Mouse (Mus musculus) embryonic facial prominence, embryonic 14.5 days (tissue): ENCODE data around the gene Atp8a2. TPM values are rescaled to one million over a fixed set of nuclear protein-coding genes. Genes with fewer than 3 reads are reported as not detected.
"Not testable (repeated sequence)": the region's sequence is repeated elsewhere in the genome, so short reads cannot be mapped to it uniquely, and the experiment has no call there.

Experiments used
- ATAC-seq: fragments of 200-750 bp; cut with Nextera tagmentation; 2 replicates; pipeline ENCODE4 v1.8.0; 2017; ENCODE audit warnings: low read depth, moderate number of reproducible peaks, moderate TSS enrichment
- DNase-seq: peaks from one replicate; pipeline ENCODE4 v3.0.0-alpha.2; 2015; ENCODE audit warnings: low spot score
- H3K27ac ChIP-seq: fragments of 300-500 bp; sonication (generic); replicated peaks from 2 replicates; pipeline ENCODE4 v1.5.1; 2014; ENCODE audit warnings: low read depth, mild to moderate bottlenecking, low read length, moderate library complexity
- H3K27me3 ChIP-seq: fragments of 300-500 bp; sonication (generic); replicated peaks from 2 replicates; pipeline ENCODE4 v1.6.1; 2014; ENCODE audit warnings: low read length; ENCODE audit not compliant: control insufficient read depth, insufficient read depth
- H3K36me3 ChIP-seq: fragments of 300-500 bp; sonication (generic); 2 replicates; pipeline ENCODE4 v1.6.1; 2014; ENCODE audit warnings: low read length, mixed read lengths; ENCODE audit not compliant: control insufficient read depth, insufficient read depth
- H3K4me1 ChIP-seq: fragments of 300-500 bp; sonication (generic); 2 replicates; pipeline ENCODE4 v1.6.1; 2014; ENCODE audit warnings: antibody characterized with exemption, low read length; ENCODE audit not compliant: control insufficient read depth, insufficient read depth
- H3K4me2 ChIP-seq: fragments of 300-500 bp; sonication (generic); 2 replicates; pipeline ENCODE4 v1.6.1; 2014; ENCODE audit warnings: low read depth, mild to moderate bottlenecking, low read length, moderate library complexity, mixed read lengths
- H3K4me3 ChIP-seq: fragments of 300-500 bp; sonication (generic); 2 replicates; pipeline ENCODE4 v1.5.1; 2014; ENCODE audit warnings: low read depth, mild to moderate bottlenecking, low read length
- H3K9ac ChIP-seq: fragments of 300-500 bp; sonication (generic); 2 replicates; pipeline ENCODE4 v1.6.1; 2014; ENCODE audit warnings: low read depth, mild to moderate bottlenecking, low read length, moderate library complexity, mixed read lengths
- H3K9me3 ChIP-seq: fragments of 300-500 bp; sonication (generic); 2 replicates; pipeline ENCODE4 v1.6.1; 2016; ENCODE audit warnings: low read length; ENCODE audit not compliant: control insufficient read depth
- WGBS: fragments of 180-500 bp; shearing (Covaris S2); extraction: QIAGEN DNeasy Blood & Tissue Kit; methylation state at CpG from one replicate; pipeline ENCODE4 v1.1.7; 2014; 5-methylcytosine and 5-hydroxymethylcytosine counted together
- polyA plus RNA-seq: library from polyadenylated mRNA; unstranded; fragments of >200 nt; fragmentation: Nextera tagmentation; extraction: Ambion mirVana; gene quantifications from 2 replicates; pipeline ENCODE4 v1.2.1, GENCODE M21; 2014

The Atp8a2 gene
- polyA plus RNA-seq, 1 experiment from 2014 or later = 3.6 TPM

DNA sequence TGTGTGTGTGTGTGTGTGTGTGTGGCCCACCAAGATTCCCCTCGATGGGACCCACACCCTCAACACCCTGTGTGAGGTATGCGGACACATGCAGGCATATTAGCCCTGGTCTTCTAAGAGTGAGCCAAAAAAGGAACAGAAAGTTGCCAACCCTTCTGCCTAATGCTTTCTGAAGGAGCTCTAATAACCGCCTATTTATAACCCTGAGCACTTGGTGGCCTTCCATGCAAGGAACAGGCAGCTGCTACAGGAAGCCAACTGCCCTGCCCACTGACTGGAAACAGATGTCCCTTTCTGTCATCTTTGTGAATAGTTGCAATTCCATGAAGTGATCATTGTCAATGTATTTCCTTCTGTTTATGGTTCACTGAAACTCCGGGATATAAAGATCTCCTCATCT, 475.0 kb downstream of the Atp8a2 start:
- H3K9ac ChIP-seq = no peak overlapping the region
- H3K9me3 ChIP-seq = no peaks in the 10 kb centered on the region
- H3K27ac ChIP-seq = no peak overlapping the region
- ATAC-seq (peak; percentile 81), DNase-seq (peak; percentile 83)
- H3K4me1 ChIP-seq = 0 out of 2 replicates have a peak, but pooled peaks cover 2% of the 10 kb centered on the region
- H3K4me2 ChIP-seq = no peak overlapping the region
- H3K36me3 ChIP-seq = no peaks in the 10 kb centered on the region
- H3K4me3 ChIP-seq = no peak overlapping the region
- 51% methylated on average over 4 of the region's 4 CpGs for WGBS
- H3K27me3 ChIP-seq = no peaks in the 10 kb centered on the region

DNA sequence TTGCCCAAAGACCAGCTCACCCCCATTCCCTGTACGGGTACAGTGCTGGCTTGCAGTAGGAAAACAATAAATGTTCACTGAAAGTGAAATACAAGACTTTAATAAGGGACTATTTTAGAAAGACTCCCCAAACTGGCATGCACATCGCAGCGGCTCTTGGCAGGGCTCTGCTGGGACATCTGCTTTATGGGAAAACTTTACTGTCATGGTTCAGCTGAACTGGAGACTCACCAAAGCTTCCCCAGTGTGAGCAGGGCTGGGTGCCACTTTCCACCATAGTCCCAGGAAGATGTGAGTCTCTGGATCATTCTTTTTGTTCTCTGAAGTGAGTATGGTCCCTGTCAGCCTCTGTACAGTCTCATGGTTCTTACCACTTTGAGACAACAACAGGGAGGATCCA, 475.6 kb downstream of the Atp8a2 start:
- ATAC-seq = no peak
- 0 out of 2 replicates have a peak, but pooled peaks cover 2% of the 10 kb centered on the region for H3K4me1 ChIP-seq
- H3K9me3 ChIP-seq = no peaks in the 10 kb centered on the region
- no peak overlapping the region for H3K27ac ChIP-seq
- H3K36me3 ChIP-seq = no peaks in the 10 kb centered on the region
- 64% methylated on average over 3 of the region's 3 CpGs for WGBS
- H3K9ac ChIP-seq = no peak overlapping the region
- no peak for DNase-seq
- H3K4me2 ChIP-seq = no peak overlapping the region
- H3K4me3 ChIP-seq = no peak overlapping the region
- H3K27me3 ChIP-seq = no peaks in the 10 kb centered on the region

DNA sequence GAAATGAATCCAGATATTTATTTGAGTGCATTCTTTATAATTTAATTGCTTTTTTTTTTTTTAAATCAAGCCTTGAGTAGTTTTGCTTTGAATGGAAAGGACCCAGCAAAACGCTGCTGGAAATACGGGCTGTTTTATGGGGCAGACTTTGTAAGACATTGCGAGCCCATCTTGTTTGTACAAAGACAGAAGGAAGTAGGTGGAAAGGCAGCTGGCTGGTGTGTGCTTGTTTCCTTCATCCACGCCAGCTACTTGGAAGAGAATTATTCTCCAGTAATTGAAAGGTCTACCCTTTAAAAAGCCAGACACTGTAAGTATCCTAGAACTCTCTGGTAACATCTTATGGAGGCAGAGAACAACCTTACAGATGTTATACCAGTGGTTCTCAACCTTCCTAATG, 476.6 kb downstream of the Atp8a2 start:
- H3K4me3 ChIP-seq = no peak overlapping the region
- ATAC-seq = no peak
- WGBS = 88% methylated on average over 4 of the region's 4 CpGs

DNA sequence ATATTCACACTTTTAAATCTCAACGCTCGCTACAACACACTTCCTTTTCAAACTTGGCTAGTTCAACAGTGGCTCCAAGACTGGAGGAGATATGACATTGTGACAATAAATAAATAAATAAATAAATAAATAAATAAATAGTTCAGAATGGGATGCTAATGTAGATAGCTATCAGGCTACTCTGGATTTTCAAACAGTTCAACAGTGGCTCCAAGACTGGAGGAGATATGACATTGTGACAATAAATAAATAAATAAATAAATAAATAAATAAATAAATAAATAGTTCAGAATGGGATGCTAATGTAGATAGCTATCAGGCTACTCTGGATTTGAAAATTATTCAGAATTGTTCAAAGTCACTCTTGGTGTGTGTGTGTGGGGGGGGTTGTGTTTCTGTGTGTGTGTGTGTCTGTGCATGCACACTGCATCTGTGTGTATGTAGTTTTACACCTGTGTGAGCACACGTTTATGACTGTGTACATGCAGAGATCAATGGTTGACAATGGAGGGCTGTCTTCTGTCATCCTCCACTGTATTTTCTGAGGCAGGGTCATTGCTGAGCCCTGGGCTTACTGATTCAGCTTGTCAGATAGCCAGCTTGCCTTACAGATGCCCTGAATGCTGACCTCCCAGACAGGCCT, 480.4 kb downstream of the Atp8a2 start:
- H3K4me1 ChIP-seq = peaks cover 11% of the 10 kb centered on the region
- not testable (repeated sequence) for H3K4me3 ChIP-seq, H3K27ac ChIP-seq, H3K4me2 ChIP-seq, H3K27me3 ChIP-seq, DNase-seq, H3K9ac ChIP-seq, H3K9me3 ChIP-seq, H3K36me3 ChIP-seq, ATAC-seq
- 75% methylated on average over 3 of the region's 3 CpGs for WGBS

More for the DNA sequence above, 476.6 kb downstream of the Atp8a2 start:
- no peak for DNase-seq
- peaks cover 7% of the 10 kb centered on the region for H3K4me1 ChIP-seq
- H3K27ac ChIP-seq = no peak overlapping the region
- H3K27me3 ChIP-seq = no peaks in the 10 kb centered on the region
- H3K9me3 ChIP-seq = no peaks in the 10 kb centered on the region
- no peaks in the 10 kb centered on the region for H3K36me3 ChIP-seq
- H3K9ac ChIP-seq = no peak overlapping the region
- H3K4me2 ChIP-seq = no peak overlapping the region

DNA sequence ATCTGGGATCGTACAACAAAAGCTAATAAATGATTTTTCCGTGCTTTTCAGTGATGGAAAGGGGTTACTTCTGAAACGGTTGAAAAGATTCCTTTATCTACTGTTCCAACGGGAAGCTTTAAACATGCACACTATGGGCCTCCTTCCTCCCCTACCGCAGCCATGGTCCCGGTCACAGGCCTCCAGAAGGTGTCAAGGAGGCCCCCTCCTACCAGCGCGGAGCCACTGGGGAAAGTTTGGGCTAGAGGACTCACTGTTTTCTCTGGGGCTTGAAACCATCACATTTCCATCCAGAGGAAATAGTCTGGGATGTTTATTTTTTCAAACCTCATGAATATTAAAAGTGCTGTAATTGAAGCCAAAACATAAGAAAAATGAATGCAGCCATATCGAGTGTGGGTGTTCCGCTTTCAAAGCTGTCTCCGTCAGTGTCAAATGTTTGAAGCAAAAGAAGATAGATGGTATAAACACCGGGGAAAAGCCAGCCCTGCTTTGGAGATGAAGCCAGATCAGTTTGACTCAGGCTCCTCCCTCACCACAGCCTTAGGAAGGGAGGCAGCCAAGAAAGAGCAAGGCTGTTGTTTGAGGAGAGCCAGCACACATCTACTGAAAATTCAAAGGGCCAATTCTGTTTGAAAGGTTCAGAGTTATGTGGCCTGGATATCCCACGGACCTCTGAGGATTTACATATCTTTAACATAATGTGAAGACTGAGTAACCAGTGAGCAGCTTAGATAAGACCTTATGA, 481.1 kb downstream of the Atp8a2 start:
- peaks cover 11% of the 10 kb centered on the region for H3K4me1 ChIP-seq
- H3K27me3 ChIP-seq = no peaks in the 10 kb centered on the region
- H3K4me3 ChIP-seq = no peak overlapping the region
- H3K4me2 ChIP-seq = no peak overlapping the region
- H3K27ac ChIP-seq = peak overlapping the region; percentile 64; the same call in 1 of the 2 replicates
- H3K36me3 ChIP-seq = no peaks in the 10 kb centered on the region
- ATAC-seq = peak; percentile 53; the same call in 1 of the 2 replicates
- H3K9me3 ChIP-seq = no peaks in the 10 kb centered on the region
- H3K9ac ChIP-seq = no peak overlapping the region
- WGBS = 35% methylated on average over 13 of the region's 13 CpGs
- DNase-seq = peak; percentile 65

DNA sequence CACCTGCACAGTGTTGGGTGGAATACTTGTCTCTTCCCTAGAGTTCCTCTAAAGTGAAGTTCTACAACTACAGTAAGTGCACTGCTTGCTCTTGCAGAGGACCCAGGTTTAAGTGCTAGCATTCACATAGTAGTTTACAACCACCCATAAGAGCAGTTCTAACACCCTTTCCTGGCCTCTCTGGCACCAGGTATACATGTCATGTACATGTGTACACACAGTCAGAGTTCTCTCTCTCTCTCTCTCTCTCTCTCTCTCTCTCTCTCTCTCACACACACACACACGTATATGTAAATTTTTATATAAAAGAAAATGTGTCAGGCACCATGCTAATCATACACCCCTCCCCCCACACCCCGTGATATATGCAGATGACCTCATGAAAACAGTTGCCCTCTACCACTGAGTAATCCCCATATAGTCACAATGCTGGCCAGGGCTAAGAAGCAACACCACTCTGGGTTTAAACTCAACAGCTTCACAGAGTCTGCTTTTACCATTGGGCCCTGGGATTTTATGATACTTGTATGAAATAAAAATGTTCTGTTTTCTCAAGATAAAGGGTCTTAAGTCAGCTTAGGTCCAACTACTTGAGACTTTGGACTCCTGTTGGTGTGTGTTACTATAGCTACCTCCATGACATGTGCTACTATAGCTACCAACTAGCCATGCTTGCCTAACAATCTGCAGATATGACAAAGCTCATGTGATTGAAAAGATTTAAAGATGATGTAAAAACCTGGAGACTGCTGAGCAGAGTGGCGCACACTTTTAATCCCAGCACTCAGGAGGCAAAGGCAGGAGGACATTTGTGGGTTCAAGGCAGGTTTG, 487.3 kb downstream of the Atp8a2 start:
- WGBS = 71% methylated on average over 3 of the region's 3 CpGs
- DNase-seq = no peak
- no peaks in the 10 kb centered on the region for H3K27me3 ChIP-seq
- no peak overlapping the region for H3K27ac ChIP-seq
- H3K36me3 ChIP-seq = no peaks in the 10 kb centered on the region
- no peak overlapping the region for H3K9ac ChIP-seq
- H3K4me2 ChIP-seq = no peak overlapping the region
- no peak overlapping the region for H3K4me3 ChIP-seq
- 0 out of 2 replicates have a peak, but pooled peaks cover 5% of the 10 kb centered on the region for H3K4me1 ChIP-seq
- no peak for ATAC-seq
- H3K9me3 ChIP-seq = no peaks in the 10 kb centered on the region

DNA sequence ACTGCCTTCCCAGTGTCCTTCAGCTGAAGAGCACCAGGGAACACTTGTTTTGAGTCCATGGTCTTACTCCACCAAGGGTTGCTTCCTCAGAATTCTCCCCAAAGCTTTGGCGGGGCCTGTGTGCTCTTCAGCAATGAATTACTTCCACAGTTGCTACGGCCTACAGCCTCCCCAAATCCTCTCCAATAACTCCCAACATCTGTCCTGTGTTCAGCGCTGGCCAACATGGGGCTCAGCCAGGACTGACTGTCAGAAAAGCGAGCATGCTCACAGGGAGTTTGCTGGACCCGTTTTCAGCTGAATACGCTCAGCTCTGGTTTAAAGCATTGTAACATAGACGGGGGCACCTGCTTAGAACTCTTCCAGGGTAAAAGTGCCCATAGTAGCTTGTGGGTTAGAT, 489.0 kb downstream of the Atp8a2 start:
- Histone ChIP-seq H3K27ac (no peak overlapping the region), H3K27me3 (no peaks in the 10 kb centered on the region), H3K9ac (no peak overlapping the region), H3K9me3 (no peaks in the 10 kb centered on the region), H3K4me2 (no peak overlapping the region), H3K4me3 (no peak overlapping the region), H3K36me3 (no peaks in the 10 kb centered on the region), H3K4me1 (0 out of 2 replicates have a peak, but pooled peaks cover 5% of the 10 kb centered on the region)
- WGBS = 68% methylated on average over 7 of the region's 7 CpGs
- ATAC-seq (no peak), DNase-seq (peak; percentile 56)

DNA sequence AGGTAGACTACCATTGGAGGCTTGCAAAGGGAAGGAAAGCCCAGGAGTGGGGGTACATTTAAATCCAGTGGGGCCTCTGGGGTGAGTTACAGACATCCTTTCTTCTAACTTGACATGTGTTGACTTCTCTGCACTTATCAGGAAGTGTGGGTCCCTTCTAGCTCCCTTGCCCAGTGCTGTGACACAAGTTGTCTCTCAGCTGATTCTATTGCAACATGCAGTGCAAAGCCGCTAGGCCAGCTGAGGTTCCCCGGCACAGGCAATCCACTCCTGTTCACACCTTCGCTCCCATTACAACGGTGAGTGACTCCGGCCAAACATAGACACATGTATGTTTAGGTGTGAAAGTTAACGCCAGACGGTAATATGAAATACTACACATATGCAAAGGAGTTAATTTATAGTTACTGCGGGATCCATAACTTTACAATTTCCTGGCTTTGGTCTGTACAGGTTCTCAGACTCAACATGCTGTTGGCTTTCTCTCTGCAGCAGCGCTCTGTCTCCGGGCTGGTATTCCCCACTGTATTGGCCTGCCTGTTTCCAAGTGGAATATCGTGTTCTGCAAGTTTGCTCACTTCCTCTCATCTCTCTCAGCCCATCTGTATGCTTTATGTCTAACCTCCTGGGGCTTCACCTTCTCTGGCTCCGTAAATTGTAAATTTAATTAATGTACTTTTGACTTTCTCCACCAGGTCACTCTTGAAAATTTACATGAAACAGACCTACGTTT, 491.5 kb downstream of the Atp8a2 start:
- Histone ChIP-seq H3K27me3 (no peaks in the 10 kb centered on the region), H3K36me3 (no peaks in the 10 kb centered on the region), H3K9ac (no peak overlapping the region), H3K4me3 (no peak overlapping the region), H3K9me3 (no peaks in the 10 kb centered on the region), H3K4me2 (no peak overlapping the region), H3K27ac (no peak overlapping the region), H3K4me1 (peaks cover 17% of the 10 kb centered on the region)
- peak; percentile 69; the same call in 1 of the 2 replicates for ATAC-seq
- WGBS = 70% methylated on average over 13 of the region's 13 CpGs
- peak; percentile 79 for DNase-seq
